Mouse (Mus musculus) gastrocnemius, postnatal 14 days (tissue): ENCODE results near the gene Derl3. TPM values are rescaled to one million over a fixed set of nuclear protein-coding genes. Genes with fewer than 3 reads are reported as not detected.

ENCODE experiments used
- DNase-seq: peaks from one replicate; pipeline ENCODE4 v3.0.0; 2021; ENCODE audit warnings: mixed read lengths
- intact Hi-C: fragments of 180-260 bp; cut with DNase I; formaldehyde crosslinking; loops from one replicate; pipeline ENCODE4 v1.15.1; 2025; ENCODE audit warnings: low total_unique reads
- total RNA-seq, 2 experiments: library from RNA; stranded (reverse); gene quantifications; 2 replicates each; pipeline ENCODE4 v1.2.3; 2021

Gene Derl3
- total RNA-seq, 2 experiments from 2014 or later, result not detected

- no peak for DNase-seq
- intact Hi-C loops, result no loop called here
Observed at GRCm38 (mm10) chr10:75936909-75937667, 43.9 kb downstream of the Derl3 start.

- no peak for DNase-seq
- intact Hi-C loops, result no loop called here
Observed at GRCm38 (mm10) chr10:75937851-75938643, 44.8 kb downstream of the Derl3 start.

GRCm38 (mm10) chr10:75939481-75940234, 46.4 kb downstream of the Derl3 start:
- DNase-seq, result no peak
- intact Hi-C loops, result no loop called here

- DNase-seq, result no peak
Observed at GRCm38 (mm10) chr10:75940520-75940919, 47.3 kb downstream of the Derl3 start, which contains the start of gene Gm867. Gene Gm867, minus strand, starts transcription at chr10:75940672.

GRCm38 (mm10) chr10:75941042-75941824, 48.0 kb downstream of the Derl3 start:
- DNase-seq, result no peak
- intact Hi-C loops, result no loop called here

More at GRCm38 (mm10) chr10:75940520-75940919, 47.3 kb downstream of the Derl3 start, which contains the start of gene Gm867:
- intact Hi-C loops, result no loop called here

GRCm38 (mm10) chr10:75942736-75943477, 49.7 kb downstream of the Derl3 start, which contains the start of gene Vpreb3:
Gene Vpreb3, plus strand, starts transcription at chr10:75943057.
- no peak for DNase-seq

GRCm38 (mm10) chr10:75944066-75944772, 51.0 kb downstream of the Derl3 start:
- intact Hi-C loops, result no loop called here
- DNase-seq, result no peak

More at GRCm38 (mm10) chr10:75942736-75943477, 49.7 kb downstream of the Derl3 start, which contains the start of gene Vpreb3:
- intact Hi-C loops, result no loop called here

GRCm38 (mm10) chr10:75945213-75945612, 52.0 kb downstream of the Derl3 start:
- no peak for DNase-seq
- intact Hi-C loops, result loop anchor here (5.0 kb wide), 1 partner anchor 48 kb away; no protein-coding TSS in a partner anchor

Other genes with a start within 250 kb of the Derl3 start
- 1 to 10 TPM; 2.1 to 3.2 TPM for gene Susd2, start 249.4 kb upstream of the Derl3 start, total RNA-seq
- 10 to 100 TPM in 1 of 2 experiments, 1 to 10 TPM in 1; 9.6 to 10.9 TPM for gene Cabin1, start 129.1 kb upstream of the Derl3 start, total RNA-seq
- gene Ddt, start 120.0 kb upstream of the Derl3 start, total RNA-seq, result 10 to 100 TPM; 36.8 to 39.9 TPM
- gene Gm20441, start 112.5 kb upstream of the Derl3 start, total RNA-seq, result not detected
- 1 to 10 TPM; 5.3 to 7.5 TPM for gene Gstt3, start 112.0 kb upstream of the Derl3 start, total RNA-seq
- 1 to 10 TPM; 7.0 to 8.2 TPM for gene Gstt1, start 94.8 kb upstream of the Derl3 start, total RNA-seq
- gene Gstt4, start 70.9 kb upstream of the Derl3 start, total RNA-seq, result not detected
- gene Gstt2, start 56.0 kb upstream of the Derl3 start, total RNA-seq, result 1 to 10 TPM; 5.6 to 6.9 TPM
- 100 to 1,000 TPM; 155 to 170 TPM for gene Mif, start 33.2 kb upstream of the Derl3 start, total RNA-seq
- gene Smarcb1, start 28.2 kb downstream of the Derl3 start, total RNA-seq, result 10 to 100 TPM; 17.7 to 28.0 TPM
- 1,000 to 10,000 TPM in 1 of 2 experiments, 100 to 1,000 TPM in 1; 861 to 1,001 TPM for gene Chchd10, start 39.7 kb downstream of the Derl3 start, total RNA-seq
- gene Mmp11, start 43.1 kb downstream of the Derl3 start, total RNA-seq, result 1 to 10 TPM; 3.5 to 4.8 TPM
- not detected for gene Gm867, start 47.3 kb downstream of the Derl3 start, total RNA-seq
- not detected for gene Vpreb3, start 49.6 kb downstream of the Derl3 start, total RNA-seq
- gene Gm5134, start 61.1 kb downstream of the Derl3 start, total RNA-seq, result not detected
- gene Zfp280b, start 139.2 kb downstream of the Derl3 start, total RNA-seq, result 1 to 10 TPM; 7.5 TPM
- gene Slc5a4b, start 217.5 kb downstream of the Derl3 start, total RNA-seq, result not detected